Mouse (Mus musculus) lung, embryonic 15.5 days (tissue): ENCODE measurements around the gene Cdc42bpg. TPM values are rescaled to one million over a fixed set of nuclear protein-coding genes. Genes with fewer than 3 reads are reported as not detected.

Experiments
- ATAC-seq: fragments of 200-750 bp; cut with Nextera tagmentation; 2 replicates; pipeline ENCODE4 v1.8.0; 2017; ENCODE audit warnings: moderate number of reproducible peaks, borderline replicate concordance; ENCODE audit not compliant: low FRiP score, low TSS enrichment; ENCODE audit errors: extremely low read depth
- H3K27ac ChIP-seq: fragments of 300-500 bp; sonication (generic); 2 replicates; pipeline ENCODE4 v1.5.1; 2015; ENCODE audit warnings: moderate library complexity, mild to moderate bottlenecking, inconsistent platforms
- H3K27me3 ChIP-seq: fragments of 300-500 bp; sonication (generic); 2 replicates; pipeline ENCODE4 v1.6.1; 2015; ENCODE audit warnings: inconsistent platforms
- H3K36me3 ChIP-seq: fragments of 300-500 bp; sonication (generic); 2 replicates; pipeline ENCODE4 v1.6.1; 2015; ENCODE audit warnings: inconsistent platforms
- H3K4me1 ChIP-seq: fragments of 300-500 bp; sonication (generic); 2 replicates; pipeline ENCODE4 v1.6.1; 2015; ENCODE audit warnings: inconsistent platforms
- H3K4me2 ChIP-seq: fragments of 300-500 bp; sonication (generic); 2 replicates; pipeline ENCODE4 v1.6.1; 2015; ENCODE audit warnings: inconsistent platforms, mild to moderate bottlenecking, moderate library complexity
- H3K4me3 ChIP-seq: fragments of 300-500 bp; sonication (generic); 2 replicates; pipeline ENCODE4 v1.5.1; 2015; ENCODE audit warnings: mild to moderate bottlenecking, inconsistent platforms
- H3K9ac ChIP-seq: fragments of 300-500 bp; sonication (generic); 2 replicates; pipeline ENCODE4 v1.6.1; 2015; ENCODE audit warnings: inconsistent platforms
- H3K9me3 ChIP-seq: fragments of 300-500 bp; sonication (generic); 2 replicates; pipeline ENCODE4 v1.6.1; 2016; ENCODE audit warnings: inconsistent platforms
- WGBS: fragments of 180-500 bp; shearing (Covaris S2); methylation state at CpG from one replicate; pipeline ENCODE4 v1.1.7; 2015; 5-methylcytosine and 5-hydroxymethylcytosine counted together
- polyA plus RNA-seq: library from polyadenylated mRNA; unstranded; fragments of >200 nt; fragmentation: Nextera tagmentation; extraction: Ambion mirVana; gene quantifications from 2 replicates; pipeline ENCODE4 v1.2.1, GENCODE M21; 2015

The Cdc42bpg gene
- polyA plus RNA-seq, 1 experiment from 2014 or later = 0.92 TPM

DNA sequence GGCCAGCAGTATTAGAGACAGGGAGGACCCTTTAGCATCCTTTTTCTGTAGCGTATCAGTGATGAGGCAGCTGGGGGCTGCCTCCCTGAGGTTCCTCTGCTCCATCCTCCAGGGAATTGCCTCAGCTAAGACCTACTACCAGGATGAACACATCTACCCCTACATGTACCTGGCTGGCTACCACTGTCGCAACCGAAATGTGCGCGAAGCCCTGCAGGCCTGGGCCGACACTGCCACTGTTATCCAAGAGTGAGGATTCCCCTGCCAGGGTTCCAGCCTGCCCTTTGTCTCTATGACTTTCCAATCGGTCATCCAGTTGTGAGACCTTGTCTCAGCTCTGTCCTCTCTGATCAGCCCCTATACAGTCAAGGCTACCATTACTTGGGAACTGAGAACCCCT, 31.9 kb downstream of the Cdc42bpg start:
- Histone ChIP-seq H3K4me3 (no peak overlapping the region), H3K27ac (no peak overlapping the region), H3K4me2 (no peak overlapping the region), H3K4me1 (peaks cover 39% of the 10 kb centered on the region), H3K9me3 (no peaks in the 10 kb centered on the region), H3K27me3 (no peaks in the 10 kb centered on the region), H3K9ac (no peak overlapping the region), H3K36me3 (peaks cover 35% of the 10 kb centered on the region)
- WGBS = 90% methylated on average over 7 of the region's 7 CpGs
- ATAC-seq = no peak

DNA sequence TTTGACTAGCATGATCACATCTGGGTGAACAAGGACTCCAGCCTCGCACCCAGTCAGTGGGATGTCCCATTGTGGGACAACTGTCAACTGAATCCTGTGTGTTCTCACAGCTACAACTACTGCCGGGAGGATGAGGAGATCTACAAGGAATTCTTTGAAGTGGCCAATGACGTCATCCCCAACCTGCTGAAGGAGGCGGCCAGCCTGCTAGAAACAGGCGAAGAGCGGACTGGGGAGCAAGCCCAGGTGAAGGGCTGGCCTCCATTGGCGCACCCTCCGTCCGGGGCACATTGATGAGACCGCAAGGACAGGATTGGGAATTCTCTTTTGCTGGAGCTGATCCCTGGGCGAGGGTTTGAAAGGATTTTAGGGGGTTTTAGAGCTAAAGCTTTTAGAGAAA, 32.5 kb downstream of the Cdc42bpg start:
- Histone ChIP-seq H3K27me3 (no peaks in the 10 kb centered on the region), H3K4me1 (peaks cover 39% of the 10 kb centered on the region), H3K36me3 (peaks cover 35% of the 10 kb centered on the region), H3K27ac (no peak overlapping the region), H3K9me3 (no peaks in the 10 kb centered on the region), H3K9ac (no peak overlapping the region), H3K4me2 (no peak overlapping the region), H3K4me3 (no peak overlapping the region)
- 78% methylated on average over 11 of the region's 11 CpGs for WGBS
- no peak for ATAC-seq

- Histone ChIP-seq H3K36me3 (peaks cover 35% of the 10 kb centered on the region), H3K9ac (no peak overlapping the region), H3K4me2 (no peak overlapping the region), H3K27me3 (no peaks in the 10 kb centered on the region), H3K4me3 (no peak overlapping the region), H3K27ac (no peak overlapping the region), H3K9me3 (no peaks in the 10 kb centered on the region), H3K4me1 (peaks cover 36% of the 10 kb centered on the region)
- WGBS = 90% methylated on average over 6 of the region's 6 CpGs
- ATAC-seq = no peak
These were observed 32.9 kb downstream of the Cdc42bpg start for GRCm38 (mm10) chr19:6339191-6339590.

DNA sequence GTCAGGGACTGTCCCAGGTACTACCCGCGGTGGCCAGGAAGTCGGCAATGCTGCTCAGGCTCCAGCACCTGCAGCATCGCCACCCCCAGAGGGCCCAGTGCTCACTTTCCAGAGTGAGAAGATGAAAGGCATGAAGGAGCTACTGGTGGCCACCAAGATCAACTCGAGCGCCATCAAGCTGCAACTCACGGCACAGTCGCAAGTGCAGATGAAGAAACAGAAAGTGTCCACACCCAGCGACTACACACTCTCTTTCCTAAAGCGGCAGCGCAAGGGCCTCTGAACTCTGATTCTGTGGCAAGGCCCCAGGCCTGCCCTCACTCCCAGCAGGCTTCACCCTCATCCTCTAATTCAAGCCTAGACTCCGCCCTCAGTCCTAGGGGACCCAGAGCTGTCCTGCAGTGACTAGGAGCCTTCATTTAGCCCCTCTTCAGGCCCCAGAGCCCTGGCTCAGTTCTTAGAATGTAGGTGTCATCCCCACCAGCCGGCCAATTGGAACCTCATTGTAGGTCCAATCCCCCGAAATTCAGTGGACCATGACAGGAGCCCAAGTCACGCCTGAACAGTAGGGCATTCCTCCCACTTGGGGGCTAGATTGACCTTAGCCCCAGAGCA, 33.7 kb downstream of the Cdc42bpg start:
- Histone ChIP-seq H3K27ac (peak overlapping the region; percentile 60), H3K4me2 (peak overlapping the region; percentile 78), H3K36me3 (peaks cover 35% of the 10 kb centered on the region), H3K27me3 (no peaks in the 10 kb centered on the region), H3K9me3 (no peaks in the 10 kb centered on the region), H3K4me1 (peaks cover 33% of the 10 kb centered on the region), H3K4me3 (0 out of 2 replicates have a peak overlapping the region, but pooled peaks have one; percentile 61), H3K9ac (peak overlapping the region; percentile 4; the same call in 1 of the 2 replicates)
- 75% methylated on average over 15 of the region's 15 CpGs for WGBS
- ATAC-seq = no peak

GRCm38 (mm10) chr19:6340524-6341452, 34.5 kb downstream of the Cdc42bpg start, which contains the start of gene Map4k2:
TSS of gene Map4k2 (plus strand) at chr19:6341135.
- peak within 1 kb of the TSS; percentile 53 for H3K9ac ChIP-seq
- H3K4me3 ChIP-seq = peak within 1 kb of the TSS; percentile 61
- peak within 1 kb of the TSS; percentile 60 for H3K27ac ChIP-seq
- peaks cover 31% of the 10 kb centered on the region for H3K4me1 ChIP-seq
- H3K36me3 ChIP-seq = peaks cover 36% of the 10 kb centered on the region
- peak within 1 kb of the TSS; percentile 78 for H3K4me2 ChIP-seq
- H3K27me3 ChIP-seq = no peaks in the 10 kb centered on the region
- ATAC-seq = peak; percentile 85
- 6% methylated on average over 56 of the region's 72 CpGs for WGBS
- no peaks in the 10 kb centered on the region for H3K9me3 ChIP-seq

GRCm38 (mm10) chr19:6341453-6342077, 35.3 kb downstream of the Cdc42bpg start:
- peak overlapping the region; percentile 78 for H3K4me2 ChIP-seq
- no peaks in the 10 kb centered on the region for H3K9me3 ChIP-seq
- H3K27ac ChIP-seq = peak overlapping the region; percentile 60
- WGBS = 11% methylated on average over 22 of the region's 23 CpGs
- peak overlapping the region; percentile 53 for H3K9ac ChIP-seq
- no peak; the same call in 1 of the 2 replicates for ATAC-seq
- peaks cover 42% of the 10 kb centered on the region for H3K36me3 ChIP-seq
- peak overlapping the region; percentile 61 for H3K4me3 ChIP-seq
- peaks cover 23% of the 10 kb centered on the region for H3K4me1 ChIP-seq
- no peaks in the 10 kb centered on the region for H3K27me3 ChIP-seq

DNA sequence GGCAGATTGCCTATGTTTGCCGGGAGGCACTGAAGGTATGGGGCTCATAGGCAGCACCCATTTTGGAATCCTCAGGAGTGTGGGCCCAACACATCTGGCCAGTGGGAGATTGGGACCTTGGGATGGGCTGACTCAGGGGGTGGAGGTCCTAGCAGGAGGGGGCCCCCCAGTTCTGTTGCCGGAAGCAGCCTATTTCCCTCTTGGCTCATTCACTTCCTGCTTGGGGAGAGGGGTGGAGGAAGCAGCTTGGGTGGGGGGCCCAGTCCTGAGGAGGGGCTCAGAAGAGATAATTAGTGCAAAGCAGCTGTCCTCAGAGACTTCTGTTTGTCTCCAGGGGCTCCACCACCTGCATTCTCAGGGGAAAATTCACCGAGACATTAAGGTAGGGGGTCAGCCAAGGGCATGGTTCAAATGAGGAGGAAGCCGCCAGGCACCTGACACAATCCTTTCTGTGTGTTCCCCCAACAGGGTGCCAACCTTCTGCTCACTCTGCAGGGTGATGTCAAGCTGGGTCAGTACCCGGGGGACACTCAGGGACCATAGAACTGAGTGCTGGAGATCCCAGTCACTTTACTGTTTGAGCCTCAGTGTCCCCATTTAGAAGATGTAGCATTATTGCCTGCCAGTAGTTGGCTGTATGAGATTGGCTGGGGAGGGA, 36.1 kb downstream of the Cdc42bpg start:
- H3K36me3 ChIP-seq = peaks cover 36% of the 10 kb centered on the region
- peaks cover 15% of the 10 kb centered on the region for H3K4me1 ChIP-seq
- H3K9me3 ChIP-seq = no peaks in the 10 kb centered on the region
- WGBS = 68% methylated on average over 5 of the region's 5 CpGs
- H3K4me2 ChIP-seq = peak overlapping the region; percentile 78
- H3K27ac ChIP-seq = no peak overlapping the region
- H3K4me3 ChIP-seq = peak overlapping the region; percentile 61
- no peak for ATAC-seq
- no peaks in the 10 kb centered on the region for H3K27me3 ChIP-seq
- peak overlapping the region; percentile 53; the same call in 1 of the 2 replicates for H3K9ac ChIP-seq

DNA sequence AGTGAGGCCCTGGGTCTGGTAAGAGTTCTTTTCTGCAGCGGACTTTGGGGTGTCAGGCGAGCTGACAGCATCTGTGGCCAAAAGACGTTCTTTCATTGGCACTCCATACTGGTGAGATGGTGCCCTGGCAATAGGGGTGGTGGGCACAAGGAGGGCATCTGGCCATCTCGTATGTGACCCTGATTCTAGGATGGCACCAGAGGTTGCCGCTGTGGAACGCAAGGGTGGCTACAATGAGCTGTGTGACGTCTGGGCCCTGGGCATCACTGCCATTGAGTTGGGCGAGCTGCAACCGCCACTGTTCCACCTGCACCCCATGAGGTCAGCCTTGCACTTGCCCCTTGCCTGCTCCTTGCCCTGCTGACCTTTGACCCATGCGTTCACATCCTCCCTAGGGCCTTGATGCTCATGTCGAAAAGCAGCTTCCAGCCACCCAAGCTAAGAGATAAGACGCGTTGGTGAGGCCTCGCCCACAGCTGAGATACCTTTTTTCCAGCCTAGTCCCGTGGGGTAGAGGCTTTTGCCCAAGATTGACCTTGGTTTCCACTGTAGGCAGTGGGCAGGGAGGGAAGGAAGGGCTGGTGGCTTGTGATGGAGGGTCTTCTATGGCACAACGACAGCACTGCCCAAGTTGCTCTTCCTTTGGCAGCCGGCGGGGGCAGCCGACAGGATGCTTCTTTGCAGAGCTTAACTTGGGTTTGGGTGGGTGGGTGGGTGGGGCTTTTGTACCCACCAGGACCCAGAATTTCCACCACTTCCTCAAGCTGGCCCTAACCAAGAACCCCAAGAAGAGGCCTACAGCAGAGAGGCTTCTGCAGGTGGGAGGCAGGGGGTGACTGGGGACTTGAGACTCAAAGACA, 37.0 kb downstream of the Cdc42bpg start:
- Histone ChIP-seq H3K4me1 (peaks cover 16% of the 10 kb centered on the region), H3K27ac (no peak overlapping the region), H3K27me3 (no peaks in the 10 kb centered on the region), H3K4me3 (no peak overlapping the region), H3K9me3 (no peaks in the 10 kb centered on the region), H3K9ac (no peak overlapping the region), H3K36me3 (peaks cover 27% of the 10 kb centered on the region), H3K4me2 (peak overlapping the region; percentile 78; the same call in 1 of the 2 replicates)
- 74% methylated on average over 19 of the region's 19 CpGs for WGBS
- ATAC-seq = no peak

GRCm38 (mm10) chr19:6343996-6344395, 37.7 kb downstream of the Cdc42bpg start:
- ATAC-seq = no peak

DNA sequence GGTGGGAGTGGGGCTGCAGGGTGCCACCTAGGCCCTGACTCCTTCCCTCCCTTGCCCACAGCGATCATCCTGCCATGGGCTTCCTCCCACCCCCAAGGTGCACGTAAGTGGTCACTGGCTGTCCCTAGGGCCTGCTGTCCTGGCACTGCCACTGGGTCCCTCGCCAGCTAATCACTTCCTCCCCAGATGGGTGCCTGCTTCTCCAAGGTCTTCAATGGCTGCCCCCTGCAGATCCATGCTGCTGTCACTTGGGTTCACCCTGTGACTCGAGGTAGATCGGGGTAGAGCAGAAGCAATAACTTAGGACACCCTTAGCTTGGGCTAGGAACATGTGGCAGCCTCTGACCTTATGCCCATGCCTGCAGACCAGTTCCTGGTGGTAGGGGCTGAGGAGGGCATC, 39.8 kb downstream of the Cdc42bpg start:
- H3K36me3 ChIP-seq = 0 out of 2 replicates have a peak, but pooled peaks cover 7% of the 10 kb centered on the region
- no peak overlapping the region for H3K4me3 ChIP-seq
- no peak overlapping the region for H3K27ac ChIP-seq
- no peak for ATAC-seq
- H3K4me2 ChIP-seq = no peak overlapping the region
- H3K27me3 ChIP-seq = no peaks in the 10 kb centered on the region
- WGBS = 87% methylated on average over 5 of the region's 5 CpGs
- H3K4me1 ChIP-seq = peaks cover 16% of the 10 kb centered on the region
- H3K9me3 ChIP-seq = no peaks in the 10 kb centered on the region
- H3K9ac ChIP-seq = no peak overlapping the region

More at GRCm38 (mm10) chr19:6343996-6344395, 37.7 kb downstream of the Cdc42bpg start:
- peaks cover 19% of the 10 kb centered on the region for H3K4me1 ChIP-seq
- H3K27ac ChIP-seq = no peak overlapping the region
- H3K27me3 ChIP-seq = no peaks in the 10 kb centered on the region
- peaks cover 20% of the 10 kb centered on the region for H3K36me3 ChIP-seq
- H3K9me3 ChIP-seq = no peaks in the 10 kb centered on the region
- 88% methylated on average over 5 of the region's 5 CpGs for WGBS
- H3K4me2 ChIP-seq = no peak overlapping the region
- H3K9ac ChIP-seq = no peak overlapping the region
- H3K4me3 ChIP-seq = no peak overlapping the region
